ENCODE assay signal across 10 mouse cellular contexts in the genomic region with DNA sequence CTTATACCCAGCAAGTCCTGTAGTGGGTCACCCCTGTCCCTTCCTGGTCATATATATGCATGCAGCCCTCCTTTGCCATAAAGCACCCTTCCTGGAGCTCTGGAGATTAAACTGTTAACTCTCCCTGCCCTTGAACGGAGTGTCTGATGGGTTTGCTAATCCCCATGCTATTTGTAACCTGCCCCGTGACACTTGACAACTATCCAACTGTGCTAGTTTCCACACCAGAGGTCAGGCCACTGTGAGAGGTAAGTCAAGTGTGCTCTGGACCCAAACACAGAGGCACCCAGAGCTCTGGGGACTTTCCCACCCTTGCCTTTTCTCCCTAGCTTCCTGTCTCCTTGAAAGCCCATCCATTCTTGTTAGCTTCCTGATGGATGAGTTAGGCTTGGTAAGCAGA. TPM values are rescaled to one million over a fixed set of nuclear protein-coding genes. Genes with fewer than 3 reads are reported as not detected.
DNase-seq lines count a peak whose midpoint lies in the region; ATAC-seq lines count a peak whose summit lies in the region.
"Had no signal": no experiment of that assay in that cellular context is flagged by ENCODE, and none has a peak within 500 bp of the region (broad histone marks: within the 10 kb centered on the region; RNA-seq: fewer than 3 reads in every experiment).

No protein-coding gene starts in this region.

- no peaks in the 10 kb centered on the region for H3K9me3 ChIP-seq in lung, embryonic 15.5 days

- H3K9ac ChIP-seq in lung, embryonic 15.5 days, result peak overlapping the region; percentile 57

- H3K36me3 ChIP-seq in lung, embryonic 15.5 days, result no peaks in the 10 kb centered on the region

- no peaks in the 10 kb centered on the region for H3K4me1 ChIP-seq in brown adipose tissue, adult 24 weeks (ENCODE audit: control insufficient read depth, insufficient read depth, insufficient read length, low read length)
- peaks cover 35% of the 10 kb centered on the region for H3K4me1 ChIP-seq in lung, embryonic 15.5 days

- H3K27me3 ChIP-seq in lung, embryonic 15.5 days, result peaks cover 17% of the 10 kb centered on the region; the same call in 1 of the 2 replicates

- peak overlapping the region; percentile 70 for H3K27ac ChIP-seq in brown adipose tissue, adult 24 weeks (replicated peaks; ENCODE audit: low read depth, low read length)
- H3K27ac ChIP-seq in lung, embryonic 15.5 days, result peak overlapping the region; percentile 72
- H3K27ac ChIP-seq: hindbrain, embryonic 14.5 days; macrophage had no signal

- H3K4me2 ChIP-seq in lung, embryonic 15.5 days, result peak overlapping the region; percentile 65

- 25% methylated on average over 2 of the region's 2 CpGs for WGBS in lung, embryonic 15.5 days

- DNase-seq in heart, adult 18-20 months, result peak; percentile 78 to 79
- peak; percentile 75 for DNase-seq in kidney, adult 18-20 months
- DNase-seq in cerebellum, postnatal 10 days, result no peak
- DNase-seq in frontal cortex, adult 2 months (ENCODE audit: extremely low spot score in 1 of 2, low spot score in 1 of 2), result no peak
- DNase-seq in spleen, postnatal 14 days (ENCODE audit: low spot score in 2 of 2), result no peak

- peak overlapping the region; percentile 71 for H3K4me3 ChIP-seq in brown adipose tissue, adult 24 weeks (ENCODE audit: insufficient read depth, low read depth, low read length)
- H3K4me3 ChIP-seq in lung, embryonic 15.5 days, result peak overlapping the region; percentile 46

- no peak for ATAC-seq in lung, embryonic 15.5 days (ENCODE audit: borderline replicate concordance, extremely low read depth, low FRiP score, low TSS enrichment)

RNA-seq across cellular contexts. Expression of a gene that starts 0.9 kb away (rescaled TPM):
- 1.2 TPM in 1 of 2 replicates, not detected in the other for polyA plus RNA-seq in brown adipose tissue, adult 24 weeks (2012; ENCODE audit: insufficient read depth, insufficient read length, missing spikeins)
- total RNA-seq in heart, adult 18-20 months (2021), result 10 to 100 TPM in 1 of 2 experiments, 1 to 10 TPM in 1; 5.8 to 10.2 TPM
- polyA plus RNA-seq in lung, embryonic 15.5 days (2015; fragmentation: Nextera tagmentation; extraction: Ambion mirVana), result 18.8 and 19.5 TPM in 2 replicates
- polyA plus RNA-seq in frontal cortex, adult 2 months (2012; rRNA removed), result 0.10 TPM in 1 of 2 replicates, not detected in the other
- polyA plus RNA-seq: hindbrain, embryonic 14.5 days had no signal

RNA-seq across cellular contexts. Expression of a gene that starts 58.3 kb away (rescaled TPM):
- polyA plus RNA-seq in brown adipose tissue, adult 24 weeks (2012; ENCODE audit: insufficient read depth, insufficient read length, missing spikeins), result not detected in 2 replicates
- total RNA-seq in heart, adult 18-20 months (2021), result not detected
- 0.09 TPM in 1 of 2 replicates, not detected in the other for polyA plus RNA-seq in lung, embryonic 15.5 days (2015; fragmentation: Nextera tagmentation; extraction: Ambion mirVana)
- polyA plus RNA-seq in frontal cortex, adult 2 months (2012; rRNA removed), result 0.04 and 0.13 TPM in 2 replicates
- total RNA-seq: common myeloid progenitor, adult 5-6 weeks had no signal
- polyA plus RNA-seq: hindbrain, embryonic 14.5 days; macrophage had no signal

Comparison
In these comparisons a context has a peak if more than half of its experiments do, and no peak if none do; other contexts are left out.
1. DNase-seq: peak in heart, adult 18-20 months (2 of 2) and kidney, adult 18-20 months (single experiment); none in cerebellum, postnatal 10 days (0 of 2), frontal cortex, adult 2 months (0 of 2) and spleen, postnatal 14 days (0 of 2).